Mouse (Mus musculus): Measurements from ENCODE around the gene Map3k3. TPM values are rescaled to one million over a fixed set of nuclear protein-coding genes. Genes with fewer than 3 reads are reported as not detected.

The Map3k3 gene
- polyA plus RNA-seq, 1 experiment, result 11.3 TPM

DNA sequence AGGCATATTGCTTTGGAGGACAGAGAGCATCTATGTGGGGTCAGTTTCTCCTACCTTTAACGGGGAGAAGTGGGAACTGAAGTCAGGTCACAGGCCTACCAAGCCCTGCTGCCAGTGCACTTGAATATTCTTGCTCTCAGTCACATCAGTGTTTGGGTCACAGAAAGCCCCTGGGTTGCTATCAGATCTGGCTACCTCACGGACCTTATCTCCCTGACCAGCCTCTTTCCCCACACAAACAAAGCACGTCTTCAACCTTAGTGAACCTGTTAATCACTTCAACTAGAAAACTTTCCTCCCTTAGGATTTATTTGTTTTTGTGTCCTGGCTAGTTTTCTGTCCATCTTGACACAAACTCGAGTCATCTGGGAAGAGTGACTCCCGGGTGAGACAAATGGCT, 92.0 kb downstream of the Map3k3 start:
- no peaks in the 10 kb centered on the region for H3K4me1 ChIP-seq (ENCODE audit: control insufficient read depth, insufficient read depth, low read length)
- no peak overlapping the region for H3K4me3 ChIP-seq (ENCODE audit: control insufficient read depth, low read depth, low read length)
- H3K36me3 ChIP-seq (ENCODE audit: control insufficient read depth, insufficient read depth, low read length), result peaks cover 3% of the 10 kb centered on the region; the same call in 1 of the 2 replicates
- no peak overlapping the region for H3K27ac ChIP-seq (ENCODE audit: control insufficient read depth, insufficient read depth, low read depth, low read length)
- H3K27me3 ChIP-seq (ENCODE audit: control insufficient read depth, insufficient read depth, low read length), result no peaks in the 10 kb centered on the region
- TF ChIP-seq POLR2A (IDR thresholded peaks at IDR 0.05; ENCODE audit: control insufficient read depth, low read depth, low read length) (no peak), CTCF (IDR thresholded peaks at IDR 0.05; ENCODE audit: control insufficient read depth, insufficient read depth, insufficient replicate concordance, low read depth, low read length) (no peak)

GRCm38 (mm10) chr11:106178036-106178782, 93.8 kb downstream of the Map3k3 start:
- Histone ChIP-seq H3K4me1 (ENCODE audit: control insufficient read depth, insufficient read depth, low read length) (no peaks in the 10 kb centered on the region), H3K27me3 (ENCODE audit: control insufficient read depth, insufficient read depth, low read length) (no peaks in the 10 kb centered on the region), H3K36me3 (ENCODE audit: control insufficient read depth, insufficient read depth, low read length) (0 out of 2 replicates have a peak, but pooled peaks cover 1% of the 10 kb centered on the region), H3K4me3 (ENCODE audit: control insufficient read depth, low read depth, low read length) (no peak overlapping the region), H3K27ac (ENCODE audit: control insufficient read depth, insufficient read depth, low read depth, low read length) (no peak overlapping the region)
- TF ChIP-seq POLR2A (IDR thresholded peaks at IDR 0.05; ENCODE audit: control insufficient read depth, low read depth, low read length) (no peak), CTCF (IDR thresholded peaks at IDR 0.05; ENCODE audit: control insufficient read depth, insufficient read depth, insufficient replicate concordance, low read depth, low read length) (no peak)

DNA sequence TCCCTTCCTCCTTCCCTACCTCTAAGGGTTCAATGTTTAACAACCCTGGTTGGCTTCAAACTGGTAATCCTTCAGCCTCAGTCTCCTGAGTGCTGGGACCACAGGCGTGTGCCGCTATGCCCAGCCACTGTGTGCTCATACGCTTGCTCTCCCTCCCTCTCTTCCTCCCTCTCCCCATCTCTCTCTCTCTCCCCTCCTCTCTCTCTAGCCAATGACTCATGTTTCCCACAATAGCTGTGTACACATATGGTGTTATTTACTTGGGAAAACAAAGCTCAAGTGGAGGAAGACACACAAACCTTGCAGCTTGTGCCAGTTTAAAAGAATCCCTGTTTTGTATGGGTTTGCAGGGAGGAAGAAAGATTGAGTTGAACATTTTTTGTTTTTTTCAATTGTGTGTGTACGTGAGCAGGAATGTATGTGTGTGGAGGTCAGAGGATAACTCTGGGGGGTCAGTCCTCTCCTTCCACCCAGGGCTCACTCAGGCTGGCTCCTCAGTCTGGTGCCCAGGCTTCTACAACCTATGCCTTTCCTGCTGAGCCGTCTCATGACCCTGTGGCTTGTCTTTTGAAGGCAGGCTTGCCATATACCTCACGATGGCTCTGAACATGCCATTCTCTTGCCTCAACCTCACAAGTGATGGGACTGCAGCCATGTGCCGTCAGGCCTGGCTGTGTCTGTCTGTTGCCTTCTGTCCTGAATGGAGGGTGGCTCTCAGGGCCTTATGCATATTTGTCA, 95.5 kb downstream of the Map3k3 start:
- no peak overlapping the region for H3K27ac ChIP-seq (ENCODE audit: control insufficient read depth, insufficient read depth, low read depth, low read length)

DNA sequence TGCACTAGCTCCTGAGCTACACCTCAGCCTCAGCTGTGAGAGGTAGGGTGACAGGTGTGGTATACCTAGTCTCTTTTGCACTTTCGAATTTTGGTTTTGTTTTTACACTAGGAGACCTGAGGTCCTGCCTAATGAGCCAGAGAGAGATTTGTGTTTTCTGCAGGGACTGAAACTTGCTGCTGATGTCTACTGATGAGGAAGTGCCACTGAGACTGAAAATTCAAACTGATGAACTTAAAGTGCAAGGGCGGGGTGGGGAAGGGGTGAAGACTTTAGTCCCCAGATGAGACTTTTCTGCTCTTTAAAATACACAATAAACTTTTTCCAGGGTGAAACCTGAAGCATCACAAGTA, 96.0 kb downstream of the Map3k3 start:
- Histone ChIP-seq H3K27ac (ENCODE audit: control insufficient read depth, insufficient read depth, low read depth, low read length) (no peak overlapping the region), H3K36me3 (ENCODE audit: control insufficient read depth, insufficient read depth, low read length) (peaks cover 3% of the 10 kb centered on the region; the same call in 1 of the 2 replicates), H3K27me3 (ENCODE audit: control insufficient read depth, insufficient read depth, low read length) (no peaks in the 10 kb centered on the region), H3K4me3 (ENCODE audit: control insufficient read depth, low read depth, low read length) (no peak overlapping the region), H3K4me1 (ENCODE audit: control insufficient read depth, insufficient read depth, low read length) (no peaks in the 10 kb centered on the region)
- TF ChIP-seq CTCF (IDR thresholded peaks at IDR 0.05; ENCODE audit: control insufficient read depth, insufficient read depth, insufficient replicate concordance, low read depth, low read length) (no peak), POLR2A (IDR thresholded peaks at IDR 0.05; ENCODE audit: control insufficient read depth, low read depth, low read length) (no peak)

More for the DNA sequence above, 95.5 kb downstream of the Map3k3 start:
- H3K36me3 ChIP-seq (ENCODE audit: control insufficient read depth, insufficient read depth, low read length), result peaks cover 3% of the 10 kb centered on the region; the same call in 1 of the 2 replicates
- H3K4me3 ChIP-seq (ENCODE audit: control insufficient read depth, low read depth, low read length), result no peak overlapping the region
- TF ChIP-seq CTCF (IDR thresholded peaks at IDR 0.05; ENCODE audit: control insufficient read depth, insufficient read depth, insufficient replicate concordance, low read depth, low read length) (no peak), POLR2A (IDR thresholded peaks at IDR 0.05; ENCODE audit: control insufficient read depth, low read depth, low read length) (no peak)
- H3K27me3 ChIP-seq (ENCODE audit: control insufficient read depth, insufficient read depth, low read length), result no peaks in the 10 kb centered on the region
- H3K4me1 ChIP-seq (ENCODE audit: control insufficient read depth, insufficient read depth, low read length), result no peaks in the 10 kb centered on the region

- TF ChIP-seq CTCF (IDR thresholded peaks at IDR 0.05; ENCODE audit: control insufficient read depth, insufficient read depth, insufficient replicate concordance, low read depth, low read length) (no peak), POLR2A (IDR thresholded peaks at IDR 0.05; ENCODE audit: control insufficient read depth, low read depth, low read length) (no peak)
- Histone ChIP-seq H3K36me3 (ENCODE audit: control insufficient read depth, insufficient read depth, low read length) (peaks cover 2% of the 10 kb centered on the region; the same call in 1 of the 2 replicates), H3K4me1 (ENCODE audit: control insufficient read depth, insufficient read depth, low read length) (no peaks in the 10 kb centered on the region), H3K4me3 (ENCODE audit: control insufficient read depth, low read depth, low read length) (no peak overlapping the region), H3K27ac (ENCODE audit: control insufficient read depth, insufficient read depth, low read depth, low read length) (no peak overlapping the region), H3K27me3 (ENCODE audit: control insufficient read depth, insufficient read depth, low read length) (no peaks in the 10 kb centered on the region)
These were observed 102.9 kb downstream of the Map3k3 start for GRCm38 (mm10) chr11:106187326-106187725.

DNA sequence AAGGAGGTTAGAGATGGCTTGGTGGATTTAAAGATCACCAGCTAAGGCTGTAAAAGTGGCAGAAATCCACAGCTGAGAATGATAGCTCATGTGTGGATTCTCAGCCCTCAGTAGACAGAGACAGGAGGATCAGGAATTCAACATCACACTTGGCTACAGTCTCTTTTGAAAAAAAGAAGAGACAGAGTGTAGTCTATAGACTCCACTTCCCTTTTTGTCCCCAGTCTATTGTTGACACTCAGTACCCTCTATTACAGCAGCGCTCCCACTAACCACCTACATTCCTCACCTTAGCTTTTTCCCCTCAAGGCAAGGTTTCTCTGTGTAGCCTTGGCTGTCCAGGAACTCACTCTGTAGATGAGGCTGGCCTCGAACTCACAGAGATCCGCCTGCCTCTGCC, 107.3 kb downstream of the Map3k3 start:
- Histone ChIP-seq H3K36me3 (ENCODE audit: control insufficient read depth, insufficient read depth, low read length) (no peaks in the 10 kb centered on the region), H3K27me3 (ENCODE audit: control insufficient read depth, insufficient read depth, low read length) (no peaks in the 10 kb centered on the region), H3K27ac (ENCODE audit: control insufficient read depth, insufficient read depth, low read depth, low read length) (no peak overlapping the region), H3K4me1 (ENCODE audit: control insufficient read depth, insufficient read depth, low read length) (no peaks in the 10 kb centered on the region), H3K4me3 (ENCODE audit: control insufficient read depth, low read depth, low read length) (peak overlapping the region; percentile 63; the same call in 1 of the 2 replicates)
- no peak for TF ChIP-seq CTCF (IDR thresholded peaks at IDR 0.05; ENCODE audit: control insufficient read depth, insufficient read depth, insufficient replicate concordance, low read depth, low read length)
- TF ChIP-seq POLR2A (IDR thresholded peaks at IDR 0.05; ENCODE audit: control insufficient read depth, low read depth, low read length), result no peak

DNA sequence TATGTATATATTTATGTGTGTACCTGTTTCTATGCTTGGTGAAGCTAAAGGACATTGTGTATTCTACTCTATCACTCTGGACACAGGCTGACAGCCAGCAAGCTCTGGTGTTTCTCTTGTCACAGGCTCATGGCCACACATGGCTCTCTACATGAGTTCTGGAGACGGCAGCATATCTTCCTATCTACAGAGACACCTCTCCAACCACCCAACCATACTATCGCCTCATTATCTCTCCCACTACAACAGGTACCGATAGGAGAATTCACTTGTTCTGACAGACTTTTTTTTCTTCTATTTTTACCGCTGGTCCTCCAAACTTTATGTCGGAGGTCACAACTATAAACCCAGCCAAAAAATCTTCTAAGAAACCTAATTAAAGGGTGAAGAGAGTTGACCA, 107.8 kb downstream of the Map3k3 start:
- no peaks in the 10 kb centered on the region for H3K4me1 ChIP-seq (ENCODE audit: control insufficient read depth, insufficient read depth, low read length)
- H3K36me3 ChIP-seq (ENCODE audit: control insufficient read depth, insufficient read depth, low read length), result no peaks in the 10 kb centered on the region
- H3K27me3 ChIP-seq (ENCODE audit: control insufficient read depth, insufficient read depth, low read length), result no peaks in the 10 kb centered on the region
- H3K4me3 ChIP-seq (ENCODE audit: control insufficient read depth, low read depth, low read length), result peak overlapping the region; percentile 95
- TF ChIP-seq POLR2A (IDR thresholded peaks at IDR 0.05; ENCODE audit: control insufficient read depth, low read depth, low read length) (no peak), CTCF (IDR thresholded peaks at IDR 0.05; ENCODE audit: control insufficient read depth, insufficient read depth, insufficient replicate concordance, low read depth, low read length) (no peak)
- no peak overlapping the region for H3K27ac ChIP-seq (ENCODE audit: control insufficient read depth, insufficient read depth, low read depth, low read length)

Measured in testis, adult 2 months (tissue).